Mouse (Mus musculus): Measurements from ENCODE around the gene Tmcc1.

- TF ChIP-seq CTCF (IDR thresholded peaks at IDR 0.05; ENCODE audit: insufficient read depth, low read depth, low read length): no peak
- TF ChIP-seq POLR2A (IDR thresholded peaks at IDR 0.05; ENCODE audit: insufficient read depth, low read depth, low read length): no peak
Measured at GRCm38 (mm10) chr6:116047366-116047765, 145.9 kb downstream of the Tmcc1 start.
